Mouse (Mus musculus): ENCODE results near the gene Ccdc24.

Ccdc24 gene

DNA sequence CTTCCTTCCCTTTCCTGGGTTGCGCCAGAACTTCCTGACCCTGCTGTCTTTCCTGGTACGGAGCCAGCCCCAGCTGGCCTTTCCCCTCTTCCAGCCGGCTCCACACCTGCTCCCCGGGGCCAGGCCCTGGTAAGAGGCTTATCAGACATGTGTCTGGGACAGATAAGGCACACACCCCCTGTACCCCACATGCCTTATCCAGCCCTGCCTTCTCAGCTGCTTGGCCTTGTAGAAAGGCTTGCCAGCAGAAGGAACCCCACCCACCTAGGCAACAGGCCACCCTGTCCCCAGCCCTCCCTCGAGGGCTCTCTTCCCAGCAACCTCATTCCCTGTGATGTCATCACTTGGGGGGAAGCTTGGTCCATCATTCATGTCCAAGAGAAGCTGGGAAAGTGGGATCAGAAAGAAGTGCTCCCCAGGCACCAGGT lies 42.2 kb downstream of the Ccdc24 start:
- no peak for DNase-seq (ENCODE audit: low read depth, low spot score)

DNA sequence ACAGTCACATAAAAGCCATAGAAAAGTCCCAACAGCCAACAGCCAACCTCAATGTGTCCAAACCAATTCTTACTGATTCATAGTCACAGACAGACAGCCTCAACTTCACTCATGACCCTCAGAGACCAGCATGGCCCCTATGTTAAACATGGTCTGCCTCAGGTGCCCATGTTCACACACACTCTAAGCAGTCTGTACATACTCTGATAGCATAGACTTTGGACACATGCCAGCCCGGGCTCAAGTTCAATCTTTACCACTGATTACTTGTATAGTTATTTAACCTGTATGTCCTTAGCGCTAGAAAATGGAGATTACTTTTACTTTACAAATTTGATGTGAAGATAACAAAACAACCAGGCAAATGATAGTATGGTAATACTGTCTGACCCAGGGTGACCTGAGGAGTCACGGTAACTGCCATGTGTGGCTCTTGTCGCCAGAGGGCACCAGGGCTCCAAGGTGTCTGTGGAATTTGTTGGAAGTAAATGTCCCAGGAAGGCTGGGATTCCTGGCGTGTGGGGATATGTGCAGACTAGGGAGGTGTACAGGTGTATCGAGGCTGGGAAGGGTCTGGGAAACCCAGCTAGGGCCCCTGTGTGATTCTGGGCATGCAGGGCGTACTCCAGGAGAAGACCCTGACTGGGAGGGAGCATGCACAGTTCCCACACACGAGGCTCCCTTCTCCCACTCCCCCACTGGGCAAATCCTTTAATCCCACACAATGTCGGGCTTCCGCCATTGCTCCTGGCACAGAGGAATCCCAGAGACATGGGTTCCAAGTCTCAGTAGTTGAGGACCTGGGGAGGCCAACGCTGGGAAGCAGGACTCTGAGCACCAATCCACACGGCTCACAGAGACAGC lies 42.9 kb downstream of the Ccdc24 start:
- peak; percentile 65 for DNase-seq (ENCODE audit: low read depth, low spot score)

DNA sequence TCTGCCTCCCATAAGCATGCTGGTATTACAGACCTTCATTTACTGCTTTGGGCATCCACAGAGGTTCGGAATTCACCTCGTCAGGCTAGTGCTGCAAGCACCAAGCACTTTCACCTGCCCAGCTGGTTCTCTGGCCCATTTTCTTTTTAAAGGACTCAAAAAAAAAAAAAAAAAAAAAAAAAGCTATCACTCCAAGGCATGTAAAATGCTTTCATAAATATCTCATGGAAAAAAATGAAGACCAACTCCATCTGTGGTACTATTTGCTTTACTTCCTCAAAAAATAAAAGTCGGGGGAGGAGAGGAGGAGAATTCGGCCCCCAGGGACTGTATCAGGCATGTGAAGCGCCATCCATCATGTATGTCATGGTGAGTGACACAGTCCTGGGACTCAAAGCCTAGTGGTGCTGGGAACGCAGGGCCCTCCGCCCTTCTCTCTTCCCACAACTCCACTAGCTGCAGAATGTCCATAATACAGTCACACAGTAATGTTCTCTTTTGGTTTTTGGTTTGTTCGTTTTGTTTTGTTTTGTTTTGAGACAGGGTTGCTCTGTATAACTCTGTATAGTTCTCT lies 43.7 kb downstream of the Ccdc24 start:
- DNase-seq (ENCODE audit: low read depth, low spot score): no peak

GRCm38 (mm10) chr4:117818032-117818431 lies 54.3 kb downstream of the Ccdc24 start:
- DNase-seq (ENCODE audit: low read depth, low spot score): no peak

GRCm38 (mm10) chr4:117816776-117817175 lies 55.6 kb downstream of the Ccdc24 start:
- DNase-seq (ENCODE audit: low read depth, low spot score): no peak
